Mouse (Mus musculus) gastrocnemius, adult 18-20 months (tissue): Measurements from ENCODE around the gene Zfp607a. TPM values are rescaled to one million over a fixed set of nuclear protein-coding genes. Genes with fewer than 3 reads are reported as not detected.

Source experiments
- total RNA-seq, 2 experiments: library from RNA; stranded (reverse); gene quantifications; 2 replicates each; pipeline ENCODE4 v1.2.3; 2021

Gene Zfp607a
- total RNA-seq, 2 experiments from 2014 or later: 1.4 to 2.2 TPM

Other genes with a start within 250 kb of the Zfp607a start
- gene Ttc9b, start 203.6 kb upstream of the Zfp607a start, total RNA-seq: not detected
- 10 to 100 TPM; 36.3 to 38.4 TPM for gene Map3k10, start 182.9 kb upstream of the Zfp607a start, total RNA-seq
- gene Zfp607b, start 168.2 kb upstream of the Zfp607a start, total RNA-seq: under 1 TPM; 0.37 to 0.64 TPM
- gene Zfp60, start 126.1 kb upstream of the Zfp607a start, total RNA-seq: 1 to 10 TPM; 5.1 to 6.9 TPM
- 1 to 10 TPM; 3.3 to 4.1 TPM for gene Zfp626, start 50.3 kb upstream of the Zfp607a start, total RNA-seq
- 1 to 10 TPM; 2.2 to 2.9 TPM for gene Zfp59, start 18.9 kb upstream of the Zfp607a start, total RNA-seq
- gene Zfp974, start 71.9 kb downstream of the Zfp607a start, total RNA-seq: 1 to 10 TPM; 2.8 to 5.0 TPM
- gene Zfp780b, start 121.6 kb downstream of the Zfp607a start, total RNA-seq: 1 to 10 TPM; 7.3 to 8.8 TPM
- under 1 TPM; 0.24 to 0.34 TPM for gene Zfp850, start 156.6 kb downstream of the Zfp607a start, total RNA-seq
- gene Psmc4, start 192.6 kb downstream of the Zfp607a start, total RNA-seq: 10 to 100 TPM; 97.3 to 98.6 TPM
- under 1 TPM in 1 of 2 experiments, not detected in 1; 0.73 TPM for gene Fcgbp, start 213.7 kb downstream of the Zfp607a start, total RNA-seq